Mouse (Mus musculus): ENCODE data around the gene Ptges. TPM values are rescaled to one million over a fixed set of nuclear protein-coding genes. Genes with fewer than 3 reads are reported as not detected.

Gene Ptges
- polyA plus RNA-seq, 1 experiment from 2014 or later = 0.25 TPM

DNA sequence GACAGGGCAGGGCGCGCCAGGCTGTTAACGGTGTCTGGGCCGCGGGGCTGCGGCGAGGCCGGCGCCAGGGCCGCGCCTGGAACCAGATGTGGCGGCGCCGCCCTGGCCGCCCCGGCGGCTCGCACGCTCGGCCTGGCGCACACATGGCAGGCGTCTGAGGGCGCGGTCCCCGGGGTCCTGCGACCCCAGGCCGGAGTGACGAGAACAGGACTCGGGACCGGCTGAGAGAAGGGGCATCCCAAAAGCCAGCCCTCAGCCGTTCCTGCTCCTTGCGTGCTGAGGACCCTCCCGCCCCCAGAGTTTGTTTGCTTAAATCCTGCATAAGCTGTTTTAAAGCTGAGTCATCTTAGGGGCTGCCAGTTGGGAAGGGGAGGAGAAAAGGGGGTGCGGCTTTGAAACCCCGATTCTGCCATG, 64.7 kb downstream of the Ptges start:
- H3K9me3 ChIP-seq (replicated peaks) = no peaks in the 10 kb centered on the region
- peak overlapping the region; percentile 27; the same call in 1 of the 2 replicates for H3K4me3 ChIP-seq
- H3K27ac ChIP-seq = no peak overlapping the region
- H3K4me2 ChIP-seq = peak overlapping the region; percentile 47
- H3K9ac ChIP-seq = no peak overlapping the region
- WGBS (ENCODE audit: insufficient replicate concordance) = 4% methylated on average over 35 of the region's 35 CpGs
- H3K36me3 ChIP-seq = no peaks in the 10 kb centered on the region
- peaks cover 81% of the 10 kb centered on the region for H3K27me3 ChIP-seq (replicated peaks)
- no peak for ATAC-seq
- peaks cover 5% of the 10 kb centered on the region; the same call in 1 of the 2 replicates for H3K4me1 ChIP-seq

DNA sequence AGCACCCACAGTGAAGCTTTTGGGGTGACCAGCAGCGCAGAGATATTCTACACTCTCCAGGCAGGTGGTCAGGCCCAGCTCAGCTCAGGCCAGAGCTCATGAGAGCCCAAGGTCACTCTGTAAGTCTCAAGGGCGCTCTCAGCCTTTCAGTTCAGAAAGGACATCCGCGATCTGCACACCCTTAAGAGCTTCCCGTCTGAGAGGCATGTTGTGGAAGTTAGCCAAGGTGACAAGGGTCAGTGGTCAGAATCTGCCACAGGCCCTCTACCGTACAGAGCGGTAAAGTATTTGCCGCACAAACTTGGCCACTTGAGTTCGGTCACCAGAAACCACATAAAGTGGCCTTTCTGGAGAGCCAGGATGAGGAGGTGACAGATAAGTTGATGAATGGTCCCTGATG, 66.1 kb downstream of the Ptges start:
- H3K27me3 ChIP-seq (replicated peaks) = peaks cover 75% of the 10 kb centered on the region

DNA sequence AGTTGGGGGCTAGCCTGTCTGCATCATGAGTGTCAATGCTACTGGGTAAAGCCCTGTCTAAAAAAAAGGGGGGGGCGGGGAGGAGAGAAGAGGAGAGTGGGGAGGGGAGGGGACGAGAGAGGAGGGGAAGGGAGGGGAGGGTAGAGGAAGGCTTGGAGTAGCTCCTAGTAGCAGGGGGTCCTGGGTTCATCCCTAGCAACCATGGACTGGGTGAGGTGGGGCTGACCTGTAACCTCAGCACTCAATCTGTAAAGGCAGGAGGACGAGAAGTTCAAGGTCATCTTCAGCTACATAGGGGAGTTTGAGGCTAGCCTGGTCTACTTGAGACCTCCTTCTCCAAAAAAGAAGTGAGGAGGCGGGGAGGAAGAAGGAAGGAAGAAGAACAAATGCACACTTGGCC, 67.6 kb downstream of the Ptges start:
- Histone ChIP-seq H3K4me1 (peaks cover 5% of the 10 kb centered on the region; the same call in 1 of the 2 replicates), H3K36me3 (no peaks in the 10 kb centered on the region), H3K9me3 (replicated peaks) (no peaks in the 10 kb centered on the region), H3K27ac (no peak overlapping the region), H3K4me2 (no peak overlapping the region), H3K9ac (no peak overlapping the region), H3K4me3 (no peak overlapping the region), H3K27me3 (replicated peaks) (peaks cover 73% of the 10 kb centered on the region)
- WGBS (ENCODE audit: insufficient replicate concordance) = 46% methylated on average over 4 of the region's 4 CpGs
- no peak for ATAC-seq

More for the DNA sequence above, 66.1 kb downstream of the Ptges start:
- Histone ChIP-seq H3K9me3 (replicated peaks) (no peaks in the 10 kb centered on the region), H3K4me3 (no peak overlapping the region), H3K27ac (no peak overlapping the region), H3K4me1 (peaks cover 5% of the 10 kb centered on the region; the same call in 1 of the 2 replicates), H3K9ac (no peak overlapping the region), H3K36me3 (no peaks in the 10 kb centered on the region), H3K4me2 (no peak overlapping the region)
- ATAC-seq = no peak
- WGBS (ENCODE audit: insufficient replicate concordance) = 60% methylated on average over 9 of the region's 9 CpGs

DNA sequence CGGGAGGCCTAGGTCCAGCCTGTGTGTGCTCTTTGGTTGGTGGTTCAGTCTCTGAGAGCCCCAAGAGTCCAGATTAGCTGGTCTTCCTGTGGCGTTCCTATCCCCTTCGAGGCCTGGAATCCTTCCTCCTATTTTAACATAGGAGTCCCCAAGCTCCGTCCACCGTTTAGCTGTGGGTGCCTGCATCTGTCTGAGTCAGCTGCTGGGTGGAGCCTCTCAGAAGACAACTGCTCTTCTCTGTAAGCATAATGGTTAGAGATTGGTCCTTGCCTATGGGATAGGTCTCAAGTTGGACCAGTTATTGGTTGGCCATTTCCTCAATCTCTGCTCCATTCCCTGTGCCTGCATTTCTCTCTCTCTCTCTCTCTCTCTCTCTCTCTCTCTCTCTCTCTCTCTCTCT, 69.9 kb downstream of the Ptges start:
- no peaks in the 10 kb centered on the region for H3K36me3 ChIP-seq
- H3K4me2 ChIP-seq = no peak overlapping the region
- H3K9ac ChIP-seq = no peak overlapping the region
- 52% methylated on average over 5 of the region's 5 CpGs for WGBS (ENCODE audit: insufficient replicate concordance)
- ATAC-seq = no peak
- peaks cover 61% of the 10 kb centered on the region for H3K27me3 ChIP-seq (replicated peaks)
- peaks cover 3% of the 10 kb centered on the region; the same call in 1 of the 2 replicates for H3K4me1 ChIP-seq
- no peaks in the 10 kb centered on the region for H3K9me3 ChIP-seq (replicated peaks)
- H3K27ac ChIP-seq = no peak overlapping the region
- H3K4me3 ChIP-seq = no peak overlapping the region

DNA sequence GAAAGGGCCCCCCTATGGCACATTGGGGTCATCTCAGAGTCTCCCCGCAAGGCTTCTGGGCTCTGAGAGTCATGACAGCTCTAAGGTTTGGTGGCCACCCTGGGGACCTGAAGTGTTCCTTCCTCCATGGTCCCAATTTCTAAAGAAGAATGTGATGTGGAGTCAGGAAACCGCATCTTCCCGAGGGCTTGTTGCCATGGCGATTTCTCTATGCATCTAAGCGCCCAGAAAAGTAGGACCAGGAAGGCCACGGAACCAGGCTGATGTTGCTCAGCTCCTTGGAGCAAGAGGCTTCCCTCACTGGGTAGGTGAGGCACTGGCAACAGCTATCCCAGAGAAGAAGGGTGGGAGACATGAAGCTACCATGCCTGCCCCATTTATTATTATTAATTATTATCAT, 72.6 kb downstream of the Ptges start:
- Histone ChIP-seq H3K4me1 (0 out of 2 replicates have a peak, but pooled peaks cover 3% of the 10 kb centered on the region), H3K9me3 (replicated peaks) (no peaks in the 10 kb centered on the region), H3K27ac (no peak overlapping the region), H3K4me2 (no peak overlapping the region), H3K4me3 (no peak overlapping the region), H3K36me3 (no peaks in the 10 kb centered on the region), H3K27me3 (replicated peaks) (peaks cover 58% of the 10 kb centered on the region), H3K9ac (no peak overlapping the region)
- no peak for ATAC-seq
- 62% methylated on average over 6 of the region's 6 CpGs for WGBS (ENCODE audit: insufficient replicate concordance)

DNA sequence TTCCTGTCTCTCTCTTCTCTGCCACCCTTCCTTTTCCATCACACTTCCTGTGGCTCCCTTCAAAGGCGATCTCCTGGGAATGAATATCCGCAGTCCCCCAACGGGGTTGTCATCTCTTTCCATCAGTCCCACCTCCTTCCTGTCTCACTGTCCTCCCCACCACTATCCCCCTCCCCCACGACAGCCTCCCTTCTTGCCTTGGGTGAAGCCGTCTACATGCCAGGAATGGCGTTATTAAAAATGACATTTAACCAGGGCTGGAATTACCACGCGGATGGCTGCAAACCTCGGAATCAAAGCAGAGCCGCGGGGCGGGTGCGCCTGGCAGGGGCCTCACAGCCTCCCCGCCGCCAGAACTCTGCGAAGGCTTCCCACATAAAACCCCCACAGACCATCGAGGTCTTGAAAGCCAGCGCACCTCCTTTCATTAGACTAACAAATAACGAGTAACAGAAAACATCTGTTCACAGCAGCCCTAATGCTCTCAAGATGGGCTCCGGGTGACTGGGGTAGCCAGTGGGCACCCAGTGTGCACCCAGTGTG, 76.8 kb downstream of the Ptges start:
- ATAC-seq = no peak
- H3K4me3 ChIP-seq = no peak overlapping the region
- H3K4me1 ChIP-seq = 0 out of 2 replicates have a peak, but pooled peaks cover 3% of the 10 kb centered on the region
- no peaks in the 10 kb centered on the region for H3K36me3 ChIP-seq
- H3K27me3 ChIP-seq (replicated peaks) = peaks cover 75% of the 10 kb centered on the region
- 32% methylated on average over 20 of the region's 20 CpGs for WGBS (ENCODE audit: insufficient replicate concordance)
- H3K4me2 ChIP-seq = no peak overlapping the region
- H3K9ac ChIP-seq = no peak overlapping the region
- H3K27ac ChIP-seq = no peak overlapping the region
- H3K9me3 ChIP-seq (replicated peaks) = no peaks in the 10 kb centered on the region

DNA sequence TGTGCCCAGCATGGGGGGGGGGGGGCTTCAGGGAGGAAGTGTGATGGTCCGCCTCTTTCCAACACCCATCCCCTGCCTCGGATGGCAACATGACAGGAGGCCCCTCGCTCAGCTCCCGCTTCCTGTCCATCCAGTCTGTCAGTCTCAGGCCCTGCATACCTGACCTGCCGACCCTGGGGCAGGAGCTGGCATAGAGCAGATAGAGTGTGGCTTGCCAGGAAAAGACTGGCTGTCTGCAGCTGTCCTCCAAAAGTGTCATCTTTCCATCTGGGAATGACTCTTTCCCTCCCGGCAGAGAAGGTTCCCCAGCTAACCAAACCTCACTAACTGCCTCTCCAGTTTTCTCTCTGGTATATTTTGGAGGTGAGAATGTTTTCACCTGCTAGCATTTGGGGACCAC, 79.1 kb downstream of the Ptges start:
- H3K4me1 ChIP-seq = peaks cover 12% of the 10 kb centered on the region
- 31% methylated on average over 6 of the region's 6 CpGs for WGBS (ENCODE audit: insufficient replicate concordance)
- H3K27me3 ChIP-seq (replicated peaks) = peaks cover 81% of the 10 kb centered on the region
- ATAC-seq = no peak
- H3K36me3 ChIP-seq = no peaks in the 10 kb centered on the region
- no peaks in the 10 kb centered on the region for H3K9me3 ChIP-seq (replicated peaks)
- no peak overlapping the region for H3K4me2 ChIP-seq
- no peak overlapping the region for H3K4me3 ChIP-seq
- H3K9ac ChIP-seq = no peak overlapping the region
- no peak overlapping the region for H3K27ac ChIP-seq

DNA sequence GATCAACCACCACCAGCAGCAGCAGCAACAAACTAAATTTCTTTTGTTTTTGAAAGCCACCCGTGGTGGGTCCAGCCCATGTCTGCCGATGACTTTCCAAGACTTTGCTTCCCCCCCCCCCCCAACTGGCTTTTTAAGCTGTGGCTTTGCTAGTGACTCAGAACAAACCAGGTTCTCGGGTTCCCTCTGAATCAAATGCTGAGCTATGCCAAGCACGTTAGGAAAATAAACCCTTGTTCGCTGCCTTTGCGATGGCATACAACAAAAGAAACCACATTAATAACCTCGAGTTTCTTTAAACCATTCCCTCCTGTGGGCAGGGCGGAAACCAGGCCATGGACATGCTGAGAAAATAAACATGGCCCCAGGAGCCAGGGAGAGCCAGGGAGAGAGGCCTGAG, 81.5 kb downstream of the Ptges start:
- Histone ChIP-seq H3K4me3 (no peak overlapping the region), H3K27ac (no peak overlapping the region), H3K9ac (no peak overlapping the region), H3K4me2 (no peak overlapping the region), H3K27me3 (replicated peaks) (peaks cover 93% of the 10 kb centered on the region), H3K9me3 (replicated peaks) (no peaks in the 10 kb centered on the region), H3K4me1 (peaks cover 11% of the 10 kb centered on the region), H3K36me3 (no peaks in the 10 kb centered on the region)
- WGBS (ENCODE audit: insufficient replicate concordance) = 61% methylated on average over 8 of the region's 8 CpGs
- no peak for ATAC-seq

DNA sequence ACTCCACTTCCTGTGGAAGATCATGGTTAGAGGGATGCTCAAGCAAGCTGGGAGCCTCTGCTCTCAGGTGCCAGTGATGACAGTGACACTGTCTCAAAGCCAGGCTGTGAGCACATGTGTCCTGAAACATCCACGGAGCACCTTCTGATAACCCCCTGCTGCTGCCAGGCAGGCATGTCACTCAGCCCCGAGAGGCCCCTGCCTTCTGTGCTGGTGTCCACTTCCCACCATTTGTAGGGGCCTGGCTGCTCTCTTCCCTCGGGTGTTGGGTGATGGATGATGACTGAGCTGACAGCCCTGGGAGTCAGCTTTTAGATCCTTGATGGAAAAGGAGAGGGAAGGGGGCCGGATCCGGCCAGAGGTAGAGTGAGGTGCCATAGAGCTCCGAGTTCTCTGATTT, 82.9 kb downstream of the Ptges start:
- ATAC-seq = no peak; the same call in 1 of the 2 replicates
- peaks cover 93% of the 10 kb centered on the region for H3K27me3 ChIP-seq (replicated peaks)
- WGBS (ENCODE audit: insufficient replicate concordance) = 36% methylated on average over 6 of the region's 6 CpGs
- no peaks in the 10 kb centered on the region for H3K9me3 ChIP-seq (replicated peaks)
- H3K27ac ChIP-seq = no peak overlapping the region
- no peaks in the 10 kb centered on the region for H3K36me3 ChIP-seq
- no peak overlapping the region for H3K4me2 ChIP-seq
- no peak overlapping the region for H3K4me3 ChIP-seq
- H3K9ac ChIP-seq = no peak overlapping the region
- peaks cover 9% of the 10 kb centered on the region for H3K4me1 ChIP-seq

DNA sequence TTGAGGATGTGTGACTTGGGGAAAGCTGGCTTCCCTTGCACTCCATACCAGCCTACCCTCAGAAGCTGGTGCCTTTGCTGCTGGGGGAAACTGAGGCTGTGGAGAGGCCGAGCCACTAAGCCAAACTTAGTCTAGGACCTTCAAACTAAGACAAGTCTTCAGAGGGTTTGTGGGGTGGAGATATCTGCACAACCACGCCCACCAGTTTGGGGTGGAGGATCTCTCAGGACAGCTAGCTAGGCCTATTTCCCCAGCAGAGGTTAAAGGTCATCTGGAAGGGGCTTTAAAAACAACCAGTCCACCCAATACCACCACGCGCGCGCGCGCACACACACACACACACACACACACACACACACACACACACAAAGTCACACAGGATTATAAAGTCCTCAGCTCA, 83.4 kb downstream of the Ptges start:
- Histone ChIP-seq H3K9ac (no peak overlapping the region), H3K27ac (no peak overlapping the region), H3K9me3 (replicated peaks) (no peaks in the 10 kb centered on the region), H3K4me2 (peak overlapping the region; percentile 62), H3K36me3 (no peaks in the 10 kb centered on the region), H3K4me3 (no peak overlapping the region), H3K27me3 (replicated peaks) (peaks cover 93% of the 10 kb centered on the region), H3K4me1 (peaks cover 9% of the 10 kb centered on the region)
- 77% methylated on average over 8 of the region's 8 CpGs for WGBS (ENCODE audit: insufficient replicate concordance)
- ATAC-seq = no peak

DNA sequence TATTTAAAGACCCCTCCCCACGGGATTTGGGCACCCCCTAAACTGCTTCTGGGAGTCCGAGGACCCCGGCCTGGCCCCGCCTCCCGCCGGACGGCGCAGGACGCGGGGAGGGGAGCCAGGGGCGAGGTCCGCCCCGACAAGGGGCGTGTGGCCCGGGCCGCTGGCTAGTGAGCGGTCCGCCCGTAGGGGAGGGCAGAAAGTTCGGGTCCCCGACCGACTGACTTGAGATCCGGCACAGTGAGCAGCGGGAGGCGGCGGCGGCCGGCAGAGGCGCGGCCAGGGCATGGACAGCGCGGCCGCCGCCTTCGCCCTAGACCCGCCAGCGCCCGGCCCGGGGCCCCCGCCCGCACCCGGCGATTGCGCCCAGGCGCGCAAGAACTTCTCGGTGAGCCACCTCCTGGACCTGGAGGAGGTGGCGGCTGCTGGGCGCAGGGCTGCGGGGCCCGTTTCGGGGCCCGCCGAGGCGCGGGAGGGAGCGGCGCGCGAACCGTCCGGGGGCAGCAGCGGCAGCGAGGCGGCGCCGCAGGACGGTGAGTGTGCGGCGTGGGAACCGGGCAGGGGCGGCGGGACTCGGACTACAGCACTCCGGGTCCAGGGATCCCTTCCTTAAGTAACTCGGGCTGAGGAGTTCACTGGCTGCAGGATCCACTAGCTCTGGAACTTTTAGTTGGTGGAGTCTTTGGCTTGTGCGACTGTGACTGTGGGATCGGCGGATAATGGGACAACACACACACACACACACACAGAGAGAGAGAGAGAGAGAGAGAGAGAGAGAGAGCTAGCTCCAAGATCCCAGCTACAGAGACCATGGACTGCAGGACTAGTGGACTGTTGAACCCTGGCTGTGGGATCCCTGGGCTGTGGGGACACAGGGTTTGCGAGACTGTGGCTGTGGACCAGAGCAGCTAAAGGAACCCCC, 84.3 kb downstream of the Ptges start:
- H3K27me3 ChIP-seq (replicated peaks) = peaks cover 86% of the 10 kb centered on the region
- peak overlapping the region; percentile 37; the same call in 1 of the 2 replicates for H3K9ac ChIP-seq
- no peak overlapping the region for H3K27ac ChIP-seq
- WGBS (ENCODE audit: insufficient replicate concordance) = 4% methylated on average over 80 of the region's 80 CpGs
- peak overlapping the region; percentile 62 for H3K4me2 ChIP-seq
- H3K4me1 ChIP-seq = peaks cover 9% of the 10 kb centered on the region
- H3K4me3 ChIP-seq = peak overlapping the region; percentile 53
- ATAC-seq = no peak
- H3K9me3 ChIP-seq (replicated peaks) = no peaks in the 10 kb centered on the region
- H3K36me3 ChIP-seq = no peaks in the 10 kb centered on the region

DNA sequence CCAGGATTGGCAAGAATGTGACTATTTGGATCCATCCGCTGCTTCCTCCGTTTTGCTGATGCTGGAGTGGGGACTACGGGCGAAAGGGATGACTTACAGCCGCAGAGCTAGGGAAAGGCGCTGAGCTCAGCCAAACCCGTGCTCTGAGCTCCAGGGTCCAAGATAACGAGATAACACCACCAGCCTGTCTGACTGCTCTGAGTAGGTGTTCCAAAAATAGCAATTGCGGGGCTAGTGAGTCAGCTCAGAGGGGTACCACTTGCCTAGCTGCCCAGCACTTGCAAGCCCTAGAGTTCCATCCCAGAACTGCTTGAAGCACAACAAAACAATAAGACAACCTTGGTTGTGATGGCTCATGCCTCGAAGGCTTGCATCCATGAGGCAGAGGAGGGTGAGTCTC, 87.0 kb downstream of the Ptges start:
- peaks cover 84% of the 10 kb centered on the region for H3K27me3 ChIP-seq (replicated peaks)
- H3K9ac ChIP-seq = no peak overlapping the region
- ATAC-seq = no peak
- H3K4me3 ChIP-seq = no peak overlapping the region
- WGBS (ENCODE audit: insufficient replicate concordance) = 25% methylated on average over 10 of the region's 10 CpGs
- no peak overlapping the region for H3K27ac ChIP-seq
- H3K4me2 ChIP-seq = no peak overlapping the region
- H3K4me1 ChIP-seq = peaks cover 9% of the 10 kb centered on the region
- H3K36me3 ChIP-seq = no peaks in the 10 kb centered on the region
- no peaks in the 10 kb centered on the region for H3K9me3 ChIP-seq (replicated peaks)

Data from liver, embryonic 12.5 days (tissue).